Mouse (Mus musculus) kidney, postnatal 14 days (tissue): ENCODE measurements around the gene Ankdd1b.

Source experiments
- DNase-seq: peaks from one replicate; pipeline ENCODE4 v3.0.0; 2022; ENCODE audit warnings: mixed read lengths

Gene Ankdd1b

GRCm38 (mm10) chr13:96401251-96401650, 69.7 kb downstream of the Ankdd1b start:
- DNase-seq = peak; percentile 55

GRCm38 (mm10) chr13:96389301-96389700, 81.7 kb downstream of the Ankdd1b start:
- no peak for DNase-seq

- DNase-seq = peak; percentile 100
Observed at GRCm38 (mm10) chr13:96388042-96388888, 82.7 kb downstream of the Ankdd1b start, which contains the start of gene Poc5. Gene Poc5, plus strand, starts transcription at chr13:96388294.

- no peak for DNase-seq
Observed at GRCm38 (mm10) chr13:96377883-96378282, 93.1 kb downstream of the Ankdd1b start.

- no peak for DNase-seq
Observed at GRCm38 (mm10) chr13:96376871-96377270, 94.1 kb downstream of the Ankdd1b start.

- DNase-seq = no peak
Observed at GRCm38 (mm10) chr13:96375519-96375918, 95.5 kb downstream of the Ankdd1b start.
